Mouse (Mus musculus) MEL (cell line): ENCODE data around the gene Hey2. TPM values are rescaled to one million over a fixed set of nuclear protein-coding genes. Genes with fewer than 3 reads are reported as not detected.

Experiments
- DNase-seq: peaks from one replicate; pipeline ENCODE4 v3.0.0; 2011; ENCODE audit warnings: low read depth, low spot score
- H3K27ac ChIP-seq: 2 replicates; pipeline ENCODE4 v1.5.1; 2012; ENCODE audit warnings: low read depth, mild to moderate bottlenecking, control low read depth, low read length, moderate library complexity; ENCODE audit not compliant: control insufficient read depth
- H3K27me3 ChIP-seq, 2 experiments: fragments of 150-350 bp in 1 of 2; sonication (generic) in 1 of 2; 2 replicates each; pipeline ENCODE4 v1.6.1; 2012; ENCODE audit warnings: low read length in 2 of 2, mild to moderate bottlenecking in 2 of 2, improper control_type of control experiment in 1 of 2, moderate library complexity in 1 of 2; ENCODE audit not compliant: insufficient read depth in 2 of 2, control insufficient read depth in 1 of 2
- H3K36me3 ChIP-seq, 2 experiments: 2 replicates each; pipeline ENCODE4 v1.6.1; 2012 to 2014; ENCODE audit warnings: low read length in 2 of 2, improper control_type of control experiment in 1 of 2, inconsistent platforms in 1 of 2, mild to moderate bottlenecking in 1 of 2; ENCODE audit not compliant: insufficient read depth in 2 of 2, control insufficient read depth in 1 of 2
- H3K4me1 ChIP-seq, 2 experiments: fragments of 150-350 bp in 1 of 2; sonication (generic) in 1 of 2; 2 replicates each; pipeline ENCODE4 v1.6.1; 2012; ENCODE audit warnings: low read length in 2 of 2, improper control_type of control experiment in 1 of 2, mild to moderate bottlenecking in 1 of 2; ENCODE audit not compliant: insufficient read depth in 2 of 2, control insufficient read depth in 1 of 2
- H3K4me3 ChIP-seq, 2 experiments: fragments of 150-350 bp in 1 of 2; sonication (generic) in 1 of 2; 2 replicates each; pipeline ENCODE4 v1.5.1; 2012; ENCODE audit warnings: low read depth in 2 of 2, low read length in 2 of 2, mild to moderate bottlenecking in 2 of 2, moderate library complexity in 2 of 2, control low read depth in 1 of 2, improper control_type of control experiment in 1 of 2; ENCODE audit not compliant: control insufficient read depth in 1 of 2, insufficient read depth in 1 of 2
- H3K79me2 ChIP-seq: 2 replicates; pipeline ENCODE4 v1.6.1; 2012; ENCODE audit warnings: mild to moderate bottlenecking, low read length, moderate library complexity; ENCODE audit not compliant: control insufficient read depth, poor library complexity, insufficient read depth
- H3K9ac ChIP-seq: 2 replicates; pipeline ENCODE4 v1.6.1; 2012; ENCODE audit warnings: low read depth, mild to moderate bottlenecking, control low read depth, low read length, moderate library complexity; ENCODE audit not compliant: control insufficient read depth, poor library complexity, severe bottlenecking
- H3K9me3 ChIP-seq: fragments of 150-350 bp; sonication (generic); replicated peaks from 2 replicates; pipeline ENCODE4 v1.6.1; 2012; ENCODE audit warnings: mild to moderate bottlenecking, low read length, improper control_type of control experiment, moderate library complexity; ENCODE audit not compliant: insufficient read depth
- CHD2 ChIP-seq: IDR thresholded peaks from 2 replicates; pipeline ENCODE4 v1.6.1; 2011; ENCODE audit warnings: low read length, improper control_type of control experiment
- E2F4 ChIP-seq: IDR thresholded peaks from 2 replicates; pipeline ENCODE4 v1.6.1; 2011; ENCODE audit warnings: low read depth, low read length, improper control_type of control experiment, borderline replicate concordance
- EP300 ChIP-seq, 2 experiments: IDR thresholded peaks; 2 replicates each; pipeline ENCODE4 v1.6.1; 2011; ENCODE audit warnings: improper control_type of control experiment in 2 of 2, low read length in 2 of 2, low read depth in 1 of 2, mild to moderate bottlenecking in 1 of 2
- JUND ChIP-seq: IDR thresholded peaks from 2 replicates; pipeline ENCODE4 v1.6.1; 2011; ENCODE audit warnings: low read depth, mild to moderate bottlenecking, improper control_type of control experiment, low read length
- KAT2A ChIP-seq: conservative IDR thresholded peaks from 2 replicates; pipeline ENCODE4 v1.6.1; 2012; ENCODE audit warnings: low read depth, low read length, improper control_type of control experiment, inconsistent platforms
- MAFK ChIP-seq: IDR thresholded peaks from 2 replicates; pipeline ENCODE4 v1.6.1; 2011; ENCODE audit warnings: low read depth, mild to moderate bottlenecking, low read length, improper control_type of control experiment, borderline replicate concordance
- MAZ ChIP-seq: IDR thresholded peaks from 2 replicates; pipeline ENCODE4 v1.6.1; 2012; ENCODE audit warnings: low read depth, mild to moderate bottlenecking, inconsistent platforms, low read length, improper control_type of control experiment
- MXI1 ChIP-seq: IDR thresholded peaks from 2 replicates; pipeline ENCODE4 v1.6.1; 2011; ENCODE audit warnings: mild to moderate bottlenecking, low read depth, low read length, improper control_type of control experiment
- MYB ChIP-seq: IDR thresholded peaks from 2 replicates; pipeline ENCODE4 v1.6.1; 2011; ENCODE audit warnings: mild to moderate bottlenecking, low read depth, low read length, improper control_type of control experiment
- MYC ChIP-seq: IDR thresholded peaks from 2 replicates; pipeline ENCODE4 v1.6.1; 2011; ENCODE audit warnings: low read depth, mild to moderate bottlenecking, low read length, improper control_type of control experiment, moderate library complexity
- NELFE ChIP-seq: IDR thresholded peaks from 2 replicates; pipeline ENCODE4 v1.6.1; 2011; ENCODE audit warnings: low read depth, low read length, improper control_type of control experiment
- RAD21 ChIP-seq: IDR thresholded peaks from 2 replicates; pipeline ENCODE4 v1.6.1; 2011; ENCODE audit warnings: mild to moderate bottlenecking, low read depth, low read length, improper control_type of control experiment
- TAL1 ChIP-seq: IDR thresholded peaks from 2 replicates; pipeline ENCODE4 v1.6.1; 2012; ENCODE audit warnings: mild to moderate bottlenecking, inconsistent platforms, low read length, moderate library complexity, mixed read lengths
- USF2 ChIP-seq, 2 experiments: IDR thresholded peaks; 2 replicates each; pipeline ENCODE4 v1.6.1; 2011 to 2012; ENCODE audit warnings: improper control_type of control experiment in 2 of 2, low read length in 2 of 2, borderline replicate concordance in 1 of 2, inconsistent platforms in 1 of 2, low read depth in 1 of 2, mild to moderate bottlenecking in 1 of 2; ENCODE audit not compliant: insufficient read depth in 1 of 2
- ZMIZ1 ChIP-seq: IDR thresholded peaks from 2 replicates; pipeline ENCODE4 v1.6.1; 2012; ENCODE audit warnings: low read depth, mild to moderate bottlenecking, inconsistent platforms, low read length, improper control_type of control experiment, moderate library complexity
- ZNF384 ChIP-seq: IDR thresholded peaks from 2 replicates; pipeline ENCODE4 v1.6.1; 2012; ENCODE audit warnings: low read depth, mild to moderate bottlenecking, inconsistent platforms, low read length, improper control_type of control experiment
- polyA plus RNA-seq, 2 experiments: library from polyadenylated mRNA; stranded (reverse) in 1 of 2; unstranded in 1 of 2; fragments of >175 nt in 1 of 2; fragments of >200 nt in 1 of 2; gene quantifications; 2 replicates each; pipeline versions ENCODE4 v1.2.1 to v1.2.4; 2012; ENCODE audit warnings: low replicate concordance in 2 of 2, low read depth in 1 of 2; ENCODE audit not compliant: insufficient read length in 2 of 2, insufficient read depth in 1 of 2, missing spikeins in 1 of 2
- total RNA-seq: library from RNA; depleted of rRNA; stranded (reverse); fragments of 300-350 nt; gene quantifications from 2 replicates; pipeline ENCODE4 v1.2.3, GENCODE M21; 2012

The Hey2 gene
- total and polyA plus RNA-seq, 3 experiments: 0.08 TPM; not detected in 2

- peaks cover 0 to 1% of the 10 kb centered on the region in 2 experiments; a peak in 2 of 4 replicates for H3K27me3 ChIP-seq
- no peak overlapping the region for H3K27ac ChIP-seq
- peaks cover 0 to 3% of the 10 kb centered on the region in 2 experiments; a peak in 1 of 4 replicates for H3K36me3 ChIP-seq
- H3K79me2 ChIP-seq: no peaks in the 10 kb centered on the region
- H3K9ac ChIP-seq: no peak overlapping the region
- peaks cover 0 to 7% of the 10 kb centered on the region in 2 experiments; a peak in 2 of 4 replicates for H3K4me1 ChIP-seq
- H3K9me3 ChIP-seq: no peaks in the 10 kb centered on the region
- TF ChIP-seq MYC (no peak), MYB (no peak), MXI1 (no peak), JUND (no peak), ZNF384 (no peak)
- TF ChIP-seq, all 39 proteins: peak for 0
- H3K4me3 ChIP-seq: no peak overlapping the region
- no peak for DNase-seq
Measured at GRCm38 (mm10) chr10:30843438-30844190, 1.0 kb upstream of the Hey2 start.

GRCm38 (mm10) chr10:30842228-30842627 is 373 bp downstream of the Hey2 start:
- Histone ChIP-seq H3K9ac (peak overlapping the region; percentile 35; the same call in 1 of the 2 replicates), H3K27me3 (peaks cover 0 to 1% of the 10 kb centered on the region in 2 experiments; a peak in 2 of 4 replicates), H3K9me3 (no peaks in the 10 kb centered on the region), H3K27ac (no peak overlapping the region), H3K4me1 (peaks cover 0 to 7% of the 10 kb centered on the region in 2 experiments; a peak in 2 of 4 replicates), H3K4me3 (peak overlapping the region; percentile 18 to 49; a peak in 3 of 4 replicates), H3K79me2 (no peaks in the 10 kb centered on the region), H3K36me3 (peaks cover 0 to 3% of the 10 kb centered on the region in 2 experiments; a peak in 1 of 4 replicates)
- DNase-seq: no peak
- TF ChIP-seq NELFE: no peak
- no peak for TF ChIP-seq CHD2
- no peak for TF ChIP-seq TAL1
- TF ChIP-seq EP300 (IDR thresholded peaks at IDR 0.05; ENCODE audit: low read depth in 1 of 2, low read length in 2 of 2): no peak
- no peak for TF ChIP-seq MYB
- TF ChIP-seq RAD21: no peak
- no peak for TF ChIP-seq USF2 (IDR thresholded peaks at IDR 0.05; ENCODE audit: borderline replicate concordance in 1 of 2, insufficient read depth in 1 of 2, low read depth in 1 of 2, low read length in 2 of 2)
- TF ChIP-seq ZMIZ1: no peak
- no peak for TF ChIP-seq MAZ
- TF ChIP-seq E2F4: no peak
- no peak for TF ChIP-seq KAT2A
- no peak for TF ChIP-seq MAFK
